Comparison of ENCODE assay signal across 32 mouse cellular contexts in the genomic region with DNA sequence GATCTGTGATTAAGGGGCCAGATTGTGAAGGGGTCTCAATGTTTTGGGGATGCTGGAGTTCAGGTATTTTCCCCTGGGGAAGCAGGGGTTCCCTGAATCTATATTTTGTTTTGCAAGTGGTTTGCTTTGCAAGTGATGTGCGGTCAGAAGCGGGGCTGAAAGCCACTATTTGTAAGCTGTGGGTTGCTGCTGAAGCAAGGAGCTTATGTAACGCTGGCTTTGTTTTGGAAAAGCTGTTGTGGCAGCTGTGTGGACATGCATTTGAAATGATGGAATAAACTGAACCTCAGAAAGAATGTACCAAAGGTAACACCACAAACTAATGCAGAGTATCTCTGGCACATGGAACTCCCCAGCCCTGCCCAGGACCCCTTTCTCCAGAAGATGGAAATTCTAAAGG.
DNase-seq lines count a peak whose midpoint lies in the region; ATAC-seq and TF ChIP-seq lines count a peak whose summit lies in the region.
"Had no signal": no experiment of that assay in that cellular context is flagged by ENCODE, and none has a peak within 500 bp of the region (broad histone marks: within the 10 kb centered on the region; RNA-seq: fewer than 3 reads in every experiment).

No protein-coding gene starts in this region.

- no peaks in the 10 kb centered on the region; the same call in 1 of the 2 replicates for H3K4me1 ChIP-seq in liver, postnatal 0 days (ENCODE audit: insufficient read depth)
- H3K4me1 ChIP-seq in liver, embryonic 11.5 days (replicated peaks; ENCODE audit: control insufficient read depth, insufficient read depth, low read length) = no peaks in the 10 kb centered on the region
- H3K4me1 ChIP-seq: embryonic facial prominence, embryonic 15.5 days; forebrain, embryonic 13.5 days; liver, embryonic 15.5 days; midbrain, embryonic 10.5 days; midbrain, embryonic 15.5 days; neural tube, embryonic 15.5 days had no signal

- DNase-seq in heart, adult 11 months = peak; percentile 14
- no peak for DNase-seq in heart, postnatal 10 days
- peak; percentile 34 for DNase-seq in liver, postnatal 0 days
- DNase-seq in liver, embryonic 11.5 days (ENCODE audit: low spot score) = no peak
- DNase-seq in telencephalon, adult 2 months (ENCODE audit: low read depth, low spot score) = peak; percentile 21
- no peak for DNase-seq in adrenal gland, adult 8-10 months
- DNase-seq: adrenal gland, postnatal 25 days; cerebellum, adult 2 months; cerebellum, postnatal 14 days; gastrocnemius, adult 2 months; gastrocnemius, postnatal 36 days; heart, postnatal 14 days; kidney, adult 18-20 months; kidney, postnatal 4 days; liver; lung, postnatal 4 days; right cerebral cortex, postnatal 4 days; thymus, postnatal 4 days had no signal

- H3K9ac ChIP-seq in liver, postnatal 0 days (replicated peaks) = no peak overlapping the region
- no peak overlapping the region for H3K9ac ChIP-seq in liver, embryonic 11.5 days (ENCODE audit: low read depth, low read length)
- H3K9ac ChIP-seq: embryonic facial prominence, embryonic 15.5 days; forebrain, embryonic 13.5 days; heart, embryonic 13.5 days; liver, embryonic 15.5 days; midbrain, embryonic 15.5 days; neural tube, embryonic 15.5 days had no signal

- no peak overlapping the region for H3K4me3 ChIP-seq in liver, postnatal 0 days (ENCODE audit: low read depth, low read length)
- H3K4me3 ChIP-seq in liver, embryonic 11.5 days (ENCODE audit: low read depth, low read length) = no peak overlapping the region
- H3K4me3 ChIP-seq: embryonic facial prominence, embryonic 10.5 days; embryonic facial prominence, embryonic 15.5 days; forebrain, embryonic 13.5 days; gastrocnemius, adult 2 months; heart, embryonic 13.5 days; hindbrain, embryonic 10.5 days; liver, embryonic 15.5 days; midbrain, embryonic 10.5 days; midbrain, embryonic 15.5 days; neural tube, embryonic 15.5 days had no signal

- no peak for ATAC-seq in liver, postnatal 0 days
- no peak for ATAC-seq in liver, embryonic 11.5 days (replicated peaks; ENCODE audit: low FRiP score)
- ATAC-seq in common myeloid progenitor, adult 5-6 weeks (replicated peaks; ENCODE audit: low read depth, poor library complexity, severe bottlenecking) = 0 out of 2 replicates have a peak, but pooled peaks have one; percentile 33
- ATAC-seq: forebrain, embryonic 13.5 days; hindbrain, embryonic 16.5 days; lung, postnatal 0 days; midbrain, embryonic 15.5 days; Patski had no signal

- no peak overlapping the region for H3K4me2 ChIP-seq in liver, postnatal 0 days (ENCODE audit: low read depth, low read length)
- H3K4me2 ChIP-seq in liver, embryonic 11.5 days = no peak overlapping the region
- H3K4me2 ChIP-seq: embryonic facial prominence, embryonic 15.5 days; forebrain, embryonic 13.5 days; heart, embryonic 13.5 days; liver, embryonic 15.5 days; midbrain, embryonic 15.5 days; neural tube, embryonic 15.5 days had no signal

- peak overlapping the region; percentile 71 for H3K27ac ChIP-seq in liver, postnatal 0 days (ENCODE audit: low read depth)
- no peak overlapping the region for H3K27ac ChIP-seq in liver, embryonic 11.5 days (ENCODE audit: low read depth, low read length)
- H3K27ac ChIP-seq: embryonic facial prominence, embryonic 10.5 days; embryonic facial prominence, embryonic 15.5 days; forebrain, embryonic 13.5 days; gastrocnemius, adult 2 months; heart, embryonic 13.5 days; hindbrain, embryonic 10.5 days; liver, embryonic 15.5 days; midbrain, embryonic 10.5 days; midbrain, embryonic 15.5 days; neural tube, embryonic 15.5 days; stomach, postnatal 0 days had no signal

- H3K9me3 ChIP-seq in liver, postnatal 0 days (ENCODE audit: low read length) = no peaks in the 10 kb centered on the region
- no peaks in the 10 kb centered on the region for H3K9me3 ChIP-seq in liver, embryonic 11.5 days (ENCODE audit: control insufficient read depth, low read length)
- H3K9me3 ChIP-seq: embryonic facial prominence, embryonic 10.5 days; embryonic facial prominence, embryonic 15.5 days; forebrain, embryonic 13.5 days; heart, embryonic 13.5 days; hindbrain, embryonic 10.5 days; liver, embryonic 15.5 days; midbrain, embryonic 10.5 days; midbrain, embryonic 15.5 days; neural tube, embryonic 15.5 days had no signal

- WGBS in liver, postnatal 0 days (ENCODE audit: insufficient replicate concordance) = 73% methylated on average over 3 of the region's 3 CpGs
- WGBS in liver, embryonic 11.5 days = 82% methylated on average over 3 of the region's 3 CpGs

- no peaks in the 10 kb centered on the region for H3K36me3 ChIP-seq in liver, postnatal 0 days (replicated peaks; ENCODE audit: insufficient read depth, low read length)
- no peaks in the 10 kb centered on the region for H3K36me3 ChIP-seq in liver, embryonic 11.5 days (ENCODE audit: control insufficient read depth, insufficient read depth, low read length)
- H3K36me3 ChIP-seq: embryonic facial prominence, embryonic 10.5 days; embryonic facial prominence, embryonic 15.5 days; heart, embryonic 13.5 days; hindbrain, embryonic 10.5 days; liver, embryonic 15.5 days; midbrain, embryonic 10.5 days; midbrain, embryonic 15.5 days; neural tube, embryonic 15.5 days had no signal

- TF ChIP-seq EP300 in liver, postnatal 0 days (IDR thresholded peaks at IDR 0.05; ENCODE audit: low read depth) = no peak

- no peaks in the 10 kb centered on the region for H3K27me3 ChIP-seq in liver, postnatal 0 days (ENCODE audit: insufficient read depth, low read length)
- no peaks in the 10 kb centered on the region for H3K27me3 ChIP-seq in liver, embryonic 11.5 days (replicated peaks; ENCODE audit: control insufficient read depth, insufficient read depth, low read length)
- H3K27me3 ChIP-seq: embryonic facial prominence, embryonic 15.5 days; forebrain, embryonic 13.5 days; heart, embryonic 13.5 days; liver, embryonic 15.5 days; midbrain, embryonic 15.5 days; neural tube, embryonic 15.5 days; Patski had no signal

- intact Hi-C loops in heart, postnatal 10 days (cut with DNase I) = no loop called here

- TF ChIP-seq CTCF in liver, postnatal 0 days (IDR thresholded peaks at IDR 0.05; ENCODE audit: low read depth) = no peak

Comparison
In these comparisons a context has a peak if more than half of its experiments do, and no peak if none do; other contexts are left out.
1. DNase-seq: peak in heart, adult 11 months (single experiment), liver, postnatal 0 days (single experiment) and telencephalon, adult 2 months (single experiment); none in heart, postnatal 10 days (0 of 2), liver, embryonic 11.5 days (single experiment) and adrenal gland, adult 8-10 months (single experiment).